Mouse (Mus musculus): Measurements from ENCODE around the gene Gdf2.

The Gdf2 gene

GRCm38 (mm10) chr14:33940739-33941138 lies at the start of gene Gdf2:
Gene Gdf2 (plus strand): TSS chr14:33941039.
- no peak for DNase-seq (ENCODE audit: low spot score in 2 of 2)

- DNase-seq (ENCODE audit: low spot score in 2 of 2) = no peak
These were observed 49.3 kb upstream of the Gdf2 start for GRCm38 (mm10) chr14:33891507-33891906.

GRCm38 (mm10) chr14:33895777-33896176 lies 45.1 kb upstream of the Gdf2 start:
- no peak for DNase-seq (ENCODE audit: low spot score in 2 of 2)

GRCm38 (mm10) chr14:33896628-33897300 lies 44.1 kb upstream of the Gdf2 start:
- DNase-seq (ENCODE audit: low spot score in 2 of 2) = no peak

- DNase-seq (ENCODE audit: low spot score in 2 of 2) = no peak
These were observed 38.1 kb upstream of the Gdf2 start for GRCm38 (mm10) chr14:33902783-33903182.

GRCm38 (mm10) chr14:33903199-33903598 lies 37.6 kb upstream of the Gdf2 start:
- DNase-seq (ENCODE audit: low spot score in 2 of 2) = no peak

- no peak for DNase-seq (ENCODE audit: low spot score in 2 of 2)
These were observed 36.0 kb upstream of the Gdf2 start for GRCm38 (mm10) chr14:33904851-33905250.

GRCm38 (mm10) chr14:33913727-33914126 lies 27.1 kb upstream of the Gdf2 start:
- DNase-seq (ENCODE audit: low spot score in 2 of 2) = no peak

GRCm38 (mm10) chr14:33914206-33914605 lies 26.6 kb upstream of the Gdf2 start:
- DNase-seq (ENCODE audit: low spot score in 2 of 2) = no peak

- DNase-seq (ENCODE audit: low spot score in 2 of 2) = no peak
These were observed 19.9 kb upstream of the Gdf2 start for GRCm38 (mm10) chr14:33920727-33921559.

GRCm38 (mm10) chr14:33922771-33923167 lies 18.1 kb upstream of the Gdf2 start:
- no peak for DNase-seq (ENCODE audit: low spot score in 2 of 2)

GRCm38 (mm10) chr14:33923168-33924070 lies 17.4 kb upstream of the Gdf2 start, which contains the start of gene Gdf10:
Gene Gdf10 (plus strand): TSS chr14:33923587.
- DNase-seq (ENCODE audit: low spot score in 2 of 2) = no peak

- DNase-seq (ENCODE audit: low spot score in 2 of 2) = no peak
These were observed 9.0 kb upstream of the Gdf2 start for GRCm38 (mm10) chr14:33931853-33932252.

- DNase-seq (ENCODE audit: low spot score in 2 of 2) = no peak
These were observed 7.7 kb upstream of the Gdf2 start for GRCm38 (mm10) chr14:33932935-33933703.

- DNase-seq (ENCODE audit: low spot score in 2 of 2) = no peak
These were observed 7.0 kb upstream of the Gdf2 start for GRCm38 (mm10) chr14:33933778-33934317.

- peak in 1 of 2 experiments; percentile 10 for DNase-seq (ENCODE audit: low spot score in 2 of 2)
These were observed 1.7 kb upstream of the Gdf2 start for GRCm38 (mm10) chr14:33939117-33939516.

- no peak for DNase-seq (ENCODE audit: low spot score in 2 of 2)
These were observed 1.4 kb downstream of the Gdf2 start for GRCm38 (mm10) chr14:33942222-33942621.

- DNase-seq (ENCODE audit: low spot score in 2 of 2) = no peak
These were observed 5.3 kb downstream of the Gdf2 start for GRCm38 (mm10) chr14:33946125-33946524.

- DNase-seq (ENCODE audit: low spot score in 2 of 2) = no peak
These were observed 11.6 kb downstream of the Gdf2 start for GRCm38 (mm10) chr14:33952233-33952981.

GRCm38 (mm10) chr14:33953761-33954160 lies 12.9 kb downstream of the Gdf2 start, which contains the start of gene Rbp3:
Gene Rbp3 (plus strand): TSS chr14:33954003.
- no peak for DNase-seq (ENCODE audit: low spot score in 2 of 2)
